Mouse (Mus musculus) left cerebral cortex, adult 2 months (tissue): ENCODE results near the gene Megf6. TPM values are rescaled to one million over a fixed set of nuclear protein-coding genes. Genes with fewer than 3 reads are reported as not detected.
A peak's percentile ranks its signal among the peaks of the same experiment; 100 is the strongest.

Source experiments
- DNase-seq, 2 experiments: peaks; one replicate each; pipeline ENCODE4 v3.0.0; 2021 to 2022; ENCODE audit warnings: low spot score in 2 of 2, mixed read lengths in 1 of 2; ENCODE audit errors: extremely low spot score in 1 of 2
- H3K27ac ChIP-seq: fragments of 200-600 bp; 2 replicates; pipeline ENCODE4 v1.8.1; 2022
- H3K4me3 ChIP-seq: fragments of 200-600 bp; 2 replicates; pipeline ENCODE4 v1.8.1; 2022
- CTCF ChIP-seq: fragments of 200-600 bp; IDR thresholded peaks from 2 replicates; pipeline ENCODE4 v1.8.1; 2022; ENCODE audit warnings: antibody characterized with exemption, mild to moderate bottlenecking, moderate library complexity
- intact Hi-C: fragments of 180-260 bp; cut with DNase I; formaldehyde crosslinking; loops from one replicate; pipeline ENCODE4 v1.15.1; 2025
- total RNA-seq, 2 experiments: library from RNA; stranded (reverse); gene quantifications; 2 replicates each; pipeline ENCODE4 v1.2.3; 2021

The Megf6 gene
- total RNA-seq, 2 experiments from 2014 or later = 4.3 to 5.5 TPM

DNA sequence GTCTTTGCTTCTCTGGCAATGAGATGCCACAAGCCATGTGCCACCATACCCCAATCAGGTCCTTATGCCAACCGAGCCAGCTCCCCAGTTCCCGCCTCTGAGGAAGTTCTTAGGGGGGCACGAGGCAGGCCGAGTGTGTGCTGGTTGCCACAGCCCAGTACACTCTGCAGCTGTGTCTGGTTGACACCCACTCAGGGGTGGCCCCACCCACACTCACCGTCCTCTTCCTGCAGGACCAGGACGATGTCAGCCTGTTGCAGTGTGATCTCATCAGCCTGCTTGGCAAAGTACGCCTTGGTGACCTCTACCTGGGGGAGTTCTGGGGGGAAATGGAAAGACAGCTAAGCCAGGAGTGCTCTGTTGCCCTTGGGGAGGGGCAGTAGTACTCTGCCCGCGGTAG lies 109.0 kb downstream of the Megf6 start:
- no peak for DNase-seq
- intact Hi-C loops = loop anchor here (10.0 kb wide), 1 partner anchor 115 kb away; the partner anchor contains the start of gene Tprgl
- TF ChIP-seq CTCF = no peak
- H3K27ac ChIP-seq = no peak overlapping the region
- H3K4me3 ChIP-seq = no peak overlapping the region

DNA sequence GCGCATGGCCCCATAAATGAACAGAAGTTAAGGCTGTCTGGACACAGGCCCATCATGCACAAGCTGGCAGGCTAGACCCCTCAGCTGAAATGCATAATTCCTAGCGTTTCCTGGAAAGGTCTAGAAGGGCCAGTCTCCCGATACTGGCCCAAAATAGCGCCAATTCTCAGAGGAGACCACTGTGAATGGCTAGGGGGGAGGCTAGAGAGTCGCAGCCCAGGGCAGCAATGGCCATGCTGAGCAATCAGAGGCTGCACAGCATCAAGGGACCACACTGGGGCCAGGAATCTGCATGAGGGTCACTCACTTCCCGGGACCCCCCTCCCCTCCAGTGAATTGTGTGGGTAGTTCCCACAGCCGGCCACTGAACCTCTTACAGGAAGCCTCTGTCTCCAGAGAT lies 113.1 kb downstream of the Megf6 start:
- Histone ChIP-seq H3K4me3 (no peak overlapping the region), H3K27ac (no peak overlapping the region)
- intact Hi-C loops = no loop called here
- no peak for TF ChIP-seq CTCF
- no peak for DNase-seq

GRCm38 (mm10) chr4:154293735-154294201 lies 123.2 kb downstream of the Megf6 start:
- DNase-seq = no peak
- TF ChIP-seq CTCF = no peak
- Histone ChIP-seq H3K27ac (no peak overlapping the region), H3K4me3 (no peak overlapping the region)
- intact Hi-C loops = no loop called here

DNA sequence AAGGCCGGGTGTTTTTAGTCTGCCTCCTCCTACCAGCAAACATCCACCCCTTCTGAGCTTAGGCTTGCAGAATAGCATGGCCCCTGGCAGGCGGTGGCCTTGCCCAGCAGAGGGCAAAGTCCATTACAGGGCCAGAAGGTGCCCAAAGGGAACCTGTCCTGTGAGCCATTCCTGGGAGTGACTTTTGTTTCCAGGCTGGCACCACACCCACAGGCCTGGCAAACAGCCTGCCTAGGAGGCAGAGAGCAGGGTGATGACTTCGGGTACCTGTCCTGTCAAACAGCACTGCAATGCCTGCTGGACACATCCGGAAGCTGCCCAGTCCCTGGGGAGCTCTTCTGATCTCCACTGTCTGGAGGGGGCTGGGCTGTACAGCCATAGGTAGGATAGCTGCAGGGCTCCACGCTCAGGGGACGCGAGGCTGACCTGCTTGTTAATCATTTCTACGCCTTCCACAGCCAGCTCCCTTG lies 123.8 kb downstream of the Megf6 start:
- Histone ChIP-seq H3K4me3 (no peak overlapping the region), H3K27ac (no peak overlapping the region)
- intact Hi-C loops = no loop called here
- TF ChIP-seq CTCF = no peak
- DNase-seq = no peak

DNA sequence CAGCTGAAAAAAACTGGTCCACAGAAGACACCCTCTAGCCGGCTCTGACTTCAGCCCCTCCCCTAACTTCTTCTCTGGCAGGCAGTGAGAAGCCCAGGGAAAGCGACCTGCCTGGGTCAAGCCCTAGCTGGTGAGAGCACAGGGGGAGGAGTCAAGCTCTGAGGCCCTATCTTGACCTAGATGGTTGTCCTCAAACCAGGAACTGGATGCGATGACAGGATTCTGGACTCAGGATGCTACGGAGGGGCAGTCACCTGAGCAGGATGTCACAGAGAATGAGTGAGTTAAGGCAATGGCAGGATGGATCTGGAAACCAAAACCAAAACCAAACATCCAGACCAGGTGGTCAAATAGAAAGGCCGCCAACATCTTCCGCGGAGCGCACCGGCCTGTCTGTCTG lies 127.2 kb downstream of the Megf6 start:
- intact Hi-C loops = no loop called here
- no peak for TF ChIP-seq CTCF
- Histone ChIP-seq H3K4me3 (no peak overlapping the region), H3K27ac (no peak overlapping the region)
- DNase-seq = no peak

DNA sequence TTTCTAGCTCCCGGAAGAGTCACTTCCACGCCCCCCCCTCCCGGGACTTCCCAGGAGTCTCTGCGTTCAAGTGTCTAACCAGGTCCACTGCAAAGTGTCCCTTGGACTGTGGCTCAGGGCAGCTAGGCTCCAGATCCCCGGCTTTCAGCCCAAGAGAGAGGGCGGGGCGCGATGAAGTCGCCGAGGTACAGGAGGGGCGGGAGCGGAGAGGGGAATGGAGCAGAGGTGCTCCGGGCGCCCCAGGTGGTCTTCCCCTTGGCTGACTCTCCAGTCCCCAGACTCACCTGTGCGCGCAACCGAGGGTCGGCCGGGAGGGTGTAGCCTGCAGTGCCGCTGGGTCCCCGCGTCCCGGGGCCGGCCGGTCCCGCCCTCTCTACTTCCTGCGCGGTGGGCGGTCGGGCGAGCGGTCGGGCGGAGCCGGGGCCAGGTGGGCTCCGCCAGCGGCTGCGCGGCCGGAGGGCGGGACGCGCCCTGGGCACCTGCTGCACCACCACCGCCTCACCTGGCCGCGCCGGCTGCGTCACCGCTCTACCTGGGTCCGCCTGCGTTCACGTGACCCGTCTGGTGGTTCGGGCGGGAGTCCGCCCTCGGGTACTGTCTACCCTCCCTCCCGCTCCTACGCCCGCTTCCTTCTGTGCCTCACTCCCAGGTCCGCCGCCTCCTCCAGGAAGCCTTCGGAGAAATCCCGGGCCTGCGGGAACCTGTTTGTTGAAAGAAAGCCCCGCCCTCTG lies 129.2 kb downstream of the Megf6 start:
- no peak overlapping the region for H3K27ac ChIP-seq
- H3K4me3 ChIP-seq = peak overlapping the region; percentile 15; the same call in 1 of the 2 replicates
- no peak for DNase-seq
- intact Hi-C loops = loop anchor here (5.0 kb wide), 1 partner anchor 227 kb away; no protein-coding TSS in a partner anchor
- TF ChIP-seq CTCF = no peak

DNA sequence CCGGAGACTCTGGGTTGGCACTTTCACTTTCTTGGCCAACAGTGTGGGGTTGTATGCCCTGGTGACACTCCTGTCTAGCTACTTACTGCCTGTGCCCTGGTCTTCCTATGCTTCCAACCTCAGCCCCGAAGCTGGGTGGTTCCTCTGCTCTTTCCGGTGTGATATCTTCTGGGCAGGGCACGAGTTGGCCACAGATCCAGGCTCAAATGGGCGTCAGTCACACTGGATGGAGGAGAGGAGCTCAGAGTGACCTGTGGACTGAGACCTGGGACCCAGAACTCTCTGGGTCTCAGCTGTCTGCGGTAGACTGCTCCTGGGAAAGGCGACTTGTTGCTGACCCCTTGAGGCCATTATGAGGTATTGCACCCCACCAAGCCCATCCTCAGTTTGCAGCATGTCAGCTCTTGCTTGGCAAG lies 130.9 kb downstream of the Megf6 start, which contains the start of gene Arhgef16:
Gene Arhgef16, minus strand, starts transcription at position 211 of the 416 bp plus-strand sequence.
- DNase-seq = peak; percentile 43 to 50
- peak; percentile 80 for TF ChIP-seq CTCF
- no peak within 1 kb of the TSS for H3K27ac ChIP-seq
- no peak within 1 kb of the TSS for H3K4me3 ChIP-seq
- intact Hi-C loops = loop anchor here (1.0 to 5.0 kb wide), 2 partner anchors 137 to 229 kb away; no protein-coding TSS in a partner anchor

GRCm38 (mm10) chr4:154309131-154309530 lies 138.6 kb downstream of the Megf6 start:
- no peak overlapping the region for H3K27ac ChIP-seq
- no peak for DNase-seq
- intact Hi-C loops = no loop called here
- H3K4me3 ChIP-seq = no peak overlapping the region
- no peak for TF ChIP-seq CTCF

GRCm38 (mm10) chr4:154310576-154311262 lies 140.2 kb downstream of the Megf6 start:
- Histone ChIP-seq H3K27ac (no peak overlapping the region), H3K4me3 (no peak overlapping the region)
- intact Hi-C loops = no loop called here
- no peak for TF ChIP-seq CTCF
- DNase-seq = no peak

DNA sequence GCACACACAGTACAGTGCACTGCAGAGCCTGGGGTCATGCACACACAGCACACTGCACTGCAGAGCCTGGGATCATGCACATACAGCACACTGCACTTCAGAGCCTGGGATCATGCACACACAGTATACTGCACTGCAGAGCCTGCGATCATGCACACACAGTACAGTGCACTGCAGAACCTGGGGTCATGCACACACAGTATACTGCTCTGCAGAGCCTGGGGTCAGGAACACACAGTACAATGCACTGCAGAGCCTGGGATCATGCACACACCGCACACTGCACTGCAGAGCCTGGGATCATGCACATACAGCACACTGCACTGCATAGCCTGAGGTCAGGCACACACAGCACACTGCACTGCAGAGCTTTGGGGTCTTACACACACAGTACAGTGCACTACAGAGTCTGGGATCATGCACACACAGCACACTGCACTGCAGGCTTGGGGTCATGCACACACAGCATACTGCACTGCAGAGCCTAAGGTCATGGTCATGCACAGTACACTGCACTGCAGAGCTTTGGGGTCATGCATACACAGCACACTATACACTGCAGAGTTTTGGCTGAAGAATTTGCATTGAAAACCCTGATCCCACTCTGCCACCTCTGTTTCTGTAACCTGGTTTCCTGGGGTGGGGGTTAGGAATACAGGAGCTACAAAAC lies 141.7 kb downstream of the Megf6 start:
- no peak for DNase-seq
- peak overlapping the region; percentile 72; the same call in 1 of the 2 replicates for H3K27ac ChIP-seq
- intact Hi-C loops = no loop called here
- TF ChIP-seq CTCF = no peak
- H3K4me3 ChIP-seq = no peak overlapping the region

DNA sequence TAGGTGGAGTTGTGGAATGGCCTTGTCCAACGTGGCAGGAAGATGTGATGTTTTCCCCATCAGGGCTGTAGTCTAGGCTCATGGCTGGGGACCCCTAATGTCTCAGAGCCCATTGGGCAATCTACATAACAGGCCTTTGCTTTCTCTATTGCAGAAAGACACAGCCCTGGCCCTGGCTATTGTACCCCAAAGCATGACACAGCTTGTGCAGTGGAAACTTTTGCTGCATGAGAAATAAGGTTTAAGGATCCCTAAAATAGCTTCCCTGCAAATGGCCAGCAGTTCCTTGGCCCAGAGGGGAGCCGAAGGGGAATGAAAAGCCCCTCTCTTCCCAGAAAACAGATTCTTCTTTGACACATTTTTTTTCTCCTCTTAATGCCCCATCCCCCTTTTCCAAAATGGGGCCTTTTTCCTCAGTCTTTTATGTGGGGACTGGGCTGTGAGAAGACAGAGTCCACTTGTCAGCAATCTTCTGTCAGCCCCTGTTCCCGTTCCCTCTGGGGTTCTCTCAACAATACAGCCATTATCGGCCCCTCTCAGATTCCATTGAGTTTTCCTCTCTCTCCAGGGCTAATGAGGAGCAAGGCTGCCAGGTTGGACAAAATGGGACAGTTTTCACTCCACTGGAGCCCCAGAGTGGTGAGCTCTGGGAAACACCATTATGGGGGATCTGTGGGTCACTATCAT lies 142.5 kb downstream of the Megf6 start:
- peak in 1 of 2 experiments; percentile 39 for DNase-seq
- peak overlapping the region; percentile 72; the same call in 1 of the 2 replicates for H3K27ac ChIP-seq
- intact Hi-C loops = no loop called here
- H3K4me3 ChIP-seq = no peak overlapping the region
- no peak for TF ChIP-seq CTCF
